Mouse (Mus musculus) testis, adult 2 months (tissue): ENCODE measurements around the gene Rab11fip5.

Experiments
- CTCF ChIP-seq: fragments of 200-500 bp; IDR thresholded peaks from 2 replicates; pipeline ENCODE4 v1.5.1; 2012; ENCODE audit warnings: low read depth, mild to moderate bottlenecking, inconsistent platforms, low read length, moderate library complexity; ENCODE audit not compliant: control insufficient read depth, insufficient read depth, insufficient replicate concordance
- POLR2A ChIP-seq: fragments of 200-500 bp; IDR thresholded peaks from 2 replicates; pipeline ENCODE4 v1.6.1; 2012; ENCODE audit warnings: low read depth, mild to moderate bottlenecking, inconsistent platforms, low read length, moderate library complexity; ENCODE audit not compliant: control insufficient read depth

DNA sequence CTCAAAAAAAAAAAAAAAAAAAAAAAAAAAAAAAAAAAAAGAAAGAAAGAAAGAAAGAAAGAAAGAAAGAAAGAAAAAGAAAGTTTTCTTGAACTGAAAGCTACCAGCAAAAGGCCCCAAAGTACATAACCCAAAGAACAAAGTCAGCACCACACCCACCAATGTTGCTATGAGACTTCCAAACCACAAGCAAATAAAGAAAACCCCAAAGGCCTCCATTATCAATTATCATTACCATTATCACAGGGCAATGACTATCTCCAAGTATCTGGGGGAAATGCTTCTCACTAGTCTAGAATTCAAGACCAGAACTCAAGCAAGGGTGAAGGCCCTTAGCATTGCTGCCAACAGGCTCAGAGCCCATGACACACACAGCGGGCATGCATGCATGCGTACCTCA lies 18.7 kb downstream of the Rab11fip5 start:
- no peak for TF ChIP-seq POLR2A
- TF ChIP-seq CTCF, result no peak
